Mouse (Mus musculus) testis, adult 2 months (tissue): ENCODE measurements around the gene Rbfox2. TPM values are rescaled to one million over a fixed set of nuclear protein-coding genes. Genes with fewer than 3 reads are reported as not detected.

ENCODE experiments used
- H3K27ac ChIP-seq: fragments of 200-500 bp; 2 replicates; pipeline ENCODE4 v1.5.1; 2012; ENCODE audit warnings: low read depth, low read length; ENCODE audit not compliant: control insufficient read depth, insufficient read depth
- H3K27me3 ChIP-seq: fragments of 200-500 bp; 2 replicates; pipeline ENCODE4 v1.6.1; 2012; ENCODE audit warnings: mild to moderate bottlenecking, low read length, moderate library complexity; ENCODE audit not compliant: control insufficient read depth, insufficient read depth
- H3K36me3 ChIP-seq: fragments of 200-500 bp; 2 replicates; pipeline ENCODE4 v1.6.1; 2012; ENCODE audit warnings: mild to moderate bottlenecking, low read length; ENCODE audit not compliant: control insufficient read depth, insufficient read depth
- H3K4me1 ChIP-seq: fragments of 200-500 bp; 2 replicates; pipeline ENCODE4 v1.6.1; 2012; ENCODE audit warnings: low read length; ENCODE audit not compliant: control insufficient read depth, insufficient read depth
- H3K4me3 ChIP-seq: fragments of 200-500 bp; 2 replicates; pipeline ENCODE4 v1.5.1; 2012; ENCODE audit warnings: low read depth, mild to moderate bottlenecking, low read length, moderate library complexity, mixed read lengths; ENCODE audit not compliant: control insufficient read depth
- CTCF ChIP-seq: fragments of 200-500 bp; IDR thresholded peaks from 2 replicates; pipeline ENCODE4 v1.5.1; 2012; ENCODE audit warnings: low read depth, mild to moderate bottlenecking, inconsistent platforms, low read length, moderate library complexity; ENCODE audit not compliant: control insufficient read depth, insufficient read depth, insufficient replicate concordance
- POLR2A ChIP-seq: fragments of 200-500 bp; IDR thresholded peaks from 2 replicates; pipeline ENCODE4 v1.6.1; 2012; ENCODE audit warnings: low read depth, mild to moderate bottlenecking, inconsistent platforms, low read length, moderate library complexity; ENCODE audit not compliant: control insufficient read depth
- polyA plus RNA-seq: library from polyadenylated mRNA; depleted of rRNA; stranded (reverse); fragments of >200 nt; gene quantifications from 2 replicates; pipeline ENCODE4 v1.2.3, GENCODE M21; 2012

The Rbfox2 gene
- polyA plus RNA-seq, 1 experiment: 12.7 TPM

DNA sequence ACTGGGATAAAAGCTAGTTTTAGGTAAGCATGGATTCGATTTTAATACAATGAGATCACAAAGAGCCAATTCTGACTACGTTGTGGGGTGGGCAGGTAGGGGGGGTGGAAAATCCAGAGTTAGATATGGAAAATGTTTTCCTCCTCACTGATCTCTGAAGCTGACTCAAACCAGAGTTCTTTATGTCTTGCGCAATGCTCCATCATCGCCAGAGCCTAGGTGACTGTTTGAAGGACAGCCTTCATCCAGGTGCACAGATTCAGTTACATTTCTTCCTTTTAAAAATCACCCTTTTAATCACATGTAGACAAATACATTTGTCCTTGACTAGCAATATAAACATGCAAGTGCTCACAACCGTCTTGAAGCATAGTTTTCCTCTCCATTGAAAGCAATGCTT lies 62.2 kb downstream of the Rbfox2 start:
- Histone ChIP-seq H3K36me3 (no peaks in the 10 kb centered on the region), H3K4me3 (no peak overlapping the region), H3K4me1 (peaks cover 4% of the 10 kb centered on the region; the same call in 1 of the 2 replicates), H3K27ac (no peak overlapping the region), H3K27me3 (no peaks in the 10 kb centered on the region)
- no peak for TF ChIP-seq POLR2A
- TF ChIP-seq CTCF: no peak

GRCm38 (mm10) chr15:77243876-77244560 lies 62.8 kb downstream of the Rbfox2 start:
- peaks cover 4% of the 10 kb centered on the region; the same call in 1 of the 2 replicates for H3K4me1 ChIP-seq
- no peaks in the 10 kb centered on the region for H3K27me3 ChIP-seq
- H3K36me3 ChIP-seq: no peaks in the 10 kb centered on the region
- no peak for TF ChIP-seq CTCF
- TF ChIP-seq POLR2A: no peak
- H3K4me3 ChIP-seq: no peak overlapping the region
- no peak overlapping the region for H3K27ac ChIP-seq

DNA sequence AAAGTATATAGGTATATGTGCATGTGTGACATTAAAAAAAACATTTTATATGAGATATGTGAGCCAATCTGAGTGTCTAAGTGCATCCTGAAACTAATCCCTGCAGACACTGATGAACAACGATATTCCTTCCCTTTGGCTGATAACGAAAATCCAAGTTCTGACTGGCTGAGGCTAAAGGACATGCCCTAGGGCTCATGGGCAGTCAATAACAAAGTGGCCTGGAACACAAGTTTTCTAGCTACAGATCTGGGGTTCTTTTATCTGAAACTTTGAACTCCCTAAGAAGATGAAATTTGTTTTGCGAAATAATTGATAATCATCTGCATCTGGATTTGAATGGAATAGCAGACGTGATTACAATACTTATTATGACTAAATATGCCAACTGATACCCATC lies 66.2 kb downstream of the Rbfox2 start:
- no peak overlapping the region for H3K4me3 ChIP-seq
- TF ChIP-seq POLR2A (no peak), CTCF (no peak)
- no peaks in the 10 kb centered on the region for H3K27me3 ChIP-seq
- H3K36me3 ChIP-seq: no peaks in the 10 kb centered on the region
- no peak overlapping the region for H3K27ac ChIP-seq
- H3K4me1 ChIP-seq: peaks cover 6% of the 10 kb centered on the region; the same call in 1 of the 2 replicates

DNA sequence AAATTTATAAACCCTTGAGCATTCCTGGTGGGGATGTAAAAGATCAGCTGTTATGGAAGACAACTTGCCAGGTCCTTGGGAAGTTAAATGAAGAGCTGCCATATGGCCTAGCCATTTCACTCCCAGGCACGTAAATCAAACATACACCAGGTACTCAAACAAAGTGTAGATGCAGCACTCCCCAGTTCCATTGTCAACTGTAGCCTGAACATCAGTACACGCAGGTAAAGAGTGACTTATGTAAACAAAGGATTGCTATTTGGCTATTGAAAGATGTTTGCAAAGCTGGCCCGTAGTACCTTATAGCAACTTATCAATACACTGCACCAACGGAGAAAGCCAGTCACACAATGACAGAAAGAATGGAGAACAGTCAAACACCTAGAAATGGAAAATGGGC lies 67.2 kb downstream of the Rbfox2 start:
- H3K27me3 ChIP-seq: no peaks in the 10 kb centered on the region
- TF ChIP-seq POLR2A (no peak), CTCF (no peak)
- H3K4me1 ChIP-seq: peaks cover 2% of the 10 kb centered on the region; the same call in 1 of the 2 replicates
- no peak overlapping the region for H3K4me3 ChIP-seq
- H3K36me3 ChIP-seq: no peaks in the 10 kb centered on the region
- H3K27ac ChIP-seq: no peak overlapping the region

DNA sequence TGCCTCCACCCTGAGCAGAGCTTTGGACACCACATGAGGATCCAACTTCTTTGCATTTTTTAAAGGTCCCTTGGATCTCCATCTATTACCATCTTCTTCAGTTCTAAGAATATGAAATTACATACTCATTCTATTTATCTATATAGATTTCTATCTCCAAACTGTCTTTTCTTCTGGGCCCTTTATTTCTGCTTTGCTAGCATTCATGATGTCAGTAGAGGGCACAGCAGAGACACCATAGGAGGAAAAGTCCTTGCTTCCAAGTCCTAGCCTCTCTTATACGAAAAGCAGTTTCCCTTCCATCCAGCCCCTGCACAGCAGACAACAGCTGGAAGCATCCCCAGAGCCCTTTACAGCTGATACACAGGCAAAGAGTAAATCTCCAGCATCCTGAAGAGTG lies 69.1 kb downstream of the Rbfox2 start:
- Histone ChIP-seq H3K27ac (no peak overlapping the region), H3K27me3 (no peaks in the 10 kb centered on the region), H3K4me3 (no peak overlapping the region), H3K4me1 (peaks cover 2% of the 10 kb centered on the region; the same call in 1 of the 2 replicates), H3K36me3 (no peaks in the 10 kb centered on the region)
- TF ChIP-seq CTCF (no peak), POLR2A (no peak)

GRCm38 (mm10) chr15:77236055-77236567 lies 70.7 kb downstream of the Rbfox2 start:
- TF ChIP-seq CTCF (no peak), POLR2A (no peak)
- peaks cover 2% of the 10 kb centered on the region; the same call in 1 of the 2 replicates for H3K4me1 ChIP-seq
- no peaks in the 10 kb centered on the region for H3K27me3 ChIP-seq
- no peak overlapping the region for H3K27ac ChIP-seq
- H3K4me3 ChIP-seq: no peak overlapping the region
- no peaks in the 10 kb centered on the region for H3K36me3 ChIP-seq

- no peak for TF ChIP-seq POLR2A
- no peak for TF ChIP-seq CTCF
- H3K4me1 ChIP-seq: peaks cover 2% of the 10 kb centered on the region; the same call in 1 of the 2 replicates
- no peaks in the 10 kb centered on the region for H3K36me3 ChIP-seq
- no peak overlapping the region for H3K4me3 ChIP-seq
- H3K27me3 ChIP-seq: no peaks in the 10 kb centered on the region
- no peak overlapping the region for H3K27ac ChIP-seq
Observed at GRCm38 (mm10) chr15:77235551-77235950, 71.3 kb downstream of the Rbfox2 start.

GRCm38 (mm10) chr15:77234296-77234695 lies 72.5 kb downstream of the Rbfox2 start:
- H3K4me3 ChIP-seq: no peak overlapping the region
- H3K4me1 ChIP-seq: peaks cover 2% of the 10 kb centered on the region; the same call in 1 of the 2 replicates
- no peak overlapping the region for H3K27ac ChIP-seq
- H3K27me3 ChIP-seq: no peaks in the 10 kb centered on the region
- H3K36me3 ChIP-seq: no peaks in the 10 kb centered on the region
- TF ChIP-seq CTCF: no peak
